Mouse (Mus musculus) liver, adult 2 months (tissue): ENCODE measurements around the gene Zfp324.

Experiments
- CTCF ChIP-seq: fragments of 200-500 bp; IDR thresholded peaks from 2 replicates; pipeline ENCODE4 v1.5.1; 2011; ENCODE audit warnings: low read depth, low read length, control low read depth
- POLR2A ChIP-seq: fragments of 200-500 bp; IDR thresholded peaks from 2 replicates; pipeline ENCODE4 v1.6.1; 2011; ENCODE audit warnings: low read length, control low read depth; ENCODE audit not compliant: insufficient read depth; ENCODE audit errors: extremely low read depth

DNA sequence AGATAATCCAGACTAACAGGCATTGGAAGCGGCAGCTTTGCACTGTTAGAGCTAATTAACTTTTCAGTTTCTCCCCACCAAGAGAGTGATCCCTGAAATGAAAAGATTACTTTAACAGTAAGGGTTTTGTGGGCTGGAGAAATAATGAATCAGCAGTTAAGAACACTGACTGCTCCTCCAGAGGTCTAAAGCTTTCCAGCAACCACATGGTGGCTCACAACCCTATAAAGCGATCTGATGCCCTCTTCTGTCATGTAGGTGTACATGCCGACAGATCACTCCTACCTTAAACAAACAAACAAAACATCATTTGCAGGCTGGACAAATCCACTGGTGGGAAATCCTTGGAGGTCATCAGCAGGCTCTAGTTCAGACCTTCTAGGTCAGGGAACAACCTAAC, 10.7 kb upstream of the Zfp324 start:
- TF ChIP-seq POLR2A (no peak), CTCF (no peak)
